Mouse (Mus musculus): Measurements from ENCODE around the gene Ddx56. TPM values are rescaled to one million over a fixed set of nuclear protein-coding genes. Genes with fewer than 3 reads are reported as not detected.
"Not testable (repeated sequence)": the region's sequence is repeated elsewhere in the genome, so short reads cannot be mapped to it uniquely, and the experiment has no call there.

Gene Ddx56
- polyA plus RNA-seq, 1 experiment from 2014 or later: 97.4 TPM

- peaks cover 22% of the 10 kb centered on the region for H3K36me3 ChIP-seq (replicated peaks)
- not testable (repeated sequence) for H3K4me2 ChIP-seq; H3K9me3 ChIP-seq; H3K27me3 ChIP-seq; H3K4me3 ChIP-seq (replicated peaks); H3K9ac ChIP-seq; H3K27ac ChIP-seq; H3K4me1 ChIP-seq; ATAC-seq (ENCODE audit: low FRiP score)
- WGBS: 93% methylated on average over 2 of the region's 2 CpGs
These were observed 13.0 kb downstream of the Ddx56 start for GRCm38 (mm10) chr11:6254602-6255001.

DNA sequence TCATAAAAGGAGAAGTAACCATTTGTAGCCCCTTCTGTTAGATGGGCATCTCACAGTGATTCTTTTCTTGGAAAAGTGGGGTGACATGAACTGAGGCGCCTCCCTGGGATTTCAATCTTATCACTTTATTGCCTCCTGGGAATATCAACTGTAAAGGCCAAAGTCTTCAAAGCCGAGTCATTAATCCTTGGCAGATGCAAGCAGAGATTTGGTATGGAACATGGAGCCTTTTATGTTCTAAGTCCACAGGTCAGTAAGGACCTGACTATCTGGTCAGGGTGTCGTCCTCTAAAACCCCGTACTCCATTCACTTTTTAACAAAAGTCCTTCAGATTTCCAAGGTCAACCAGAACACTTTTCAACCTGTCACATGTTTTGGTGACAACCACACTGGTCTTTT lies 14.7 kb downstream of the Ddx56 start:
- Histone ChIP-seq H3K4me2 (no peak overlapping the region), H3K4me3 (replicated peaks) (no peak overlapping the region), H3K27me3 (no peaks in the 10 kb centered on the region), H3K9me3 (no peaks in the 10 kb centered on the region), H3K27ac (no peak overlapping the region), H3K36me3 (replicated peaks) (peaks cover 4% of the 10 kb centered on the region), H3K9ac (no peak overlapping the region), H3K4me1 (no peaks in the 10 kb centered on the region)
- 89% methylated on average over 4 of the region's 4 CpGs for WGBS
- ATAC-seq (ENCODE audit: low FRiP score): no peak

GRCm38 (mm10) chr11:6252248-6252647 lies 15.3 kb downstream of the Ddx56 start:
- no peaks in the 10 kb centered on the region for H3K9me3 ChIP-seq
- no peak for ATAC-seq (ENCODE audit: low FRiP score)
- no peaks in the 10 kb centered on the region for H3K27me3 ChIP-seq
- H3K36me3 ChIP-seq (replicated peaks): no peaks in the 10 kb centered on the region
- H3K4me2 ChIP-seq: no peak overlapping the region
- 94% methylated on average over 5 of the region's 5 CpGs for WGBS
- H3K4me1 ChIP-seq: no peaks in the 10 kb centered on the region
- H3K27ac ChIP-seq: no peak overlapping the region
- no peak overlapping the region for H3K4me3 ChIP-seq (replicated peaks)
- H3K9ac ChIP-seq: no peak overlapping the region

- Histone ChIP-seq H3K27me3 (no peaks in the 10 kb centered on the region), H3K9ac (no peak overlapping the region), H3K36me3 (replicated peaks) (no peaks in the 10 kb centered on the region), H3K4me2 (no peak overlapping the region), H3K4me3 (replicated peaks) (no peak overlapping the region), H3K9me3 (no peaks in the 10 kb centered on the region), H3K27ac (no peak overlapping the region), H3K4me1 (no peaks in the 10 kb centered on the region)
- no peak for ATAC-seq (ENCODE audit: low FRiP score)
- 59% methylated on average over 19 of the region's 19 CpGs for WGBS
These were observed 22.9 kb downstream of the Ddx56 start for GRCm38 (mm10) chr11:6244707-6245106.

- H3K4me1 ChIP-seq: no peaks in the 10 kb centered on the region
- ATAC-seq (ENCODE audit: low FRiP score): no peak
- H3K27ac ChIP-seq: no peak overlapping the region
- peaks cover 21% of the 10 kb centered on the region; the same call in 1 of the 2 replicates for H3K9me3 ChIP-seq
- no peak overlapping the region for H3K4me2 ChIP-seq
- WGBS: 84% methylated on average over 4 of the region's 4 CpGs
- H3K27me3 ChIP-seq: no peaks in the 10 kb centered on the region
- no peak overlapping the region for H3K4me3 ChIP-seq (replicated peaks)
- H3K9ac ChIP-seq: no peak overlapping the region
- no peaks in the 10 kb centered on the region for H3K36me3 ChIP-seq (replicated peaks)
These were observed 34.5 kb downstream of the Ddx56 start for GRCm38 (mm10) chr11:6233025-6233424.

GRCm38 (mm10) chr11:6230012-6230411 lies 37.6 kb downstream of the Ddx56 start, which contains the start of gene Npc1l1:
Gene Npc1l1, minus strand, starts transcription at chr11:6230143.
- Histone ChIP-seq H3K36me3 (replicated peaks) (no peaks in the 10 kb centered on the region), H3K27ac (no peak within 1 kb of the TSS), H3K4me3 (replicated peaks) (no peak within 1 kb of the TSS), H3K4me2 (no peak within 1 kb of the TSS), H3K4me1 (no peaks in the 10 kb centered on the region), H3K27me3 (no peaks in the 10 kb centered on the region), H3K9ac (no peak within 1 kb of the TSS), H3K9me3 (0 out of 2 replicates have a peak, but pooled peaks cover 9% of the 10 kb centered on the region)
- 89% methylated on average over 7 of the region's 7 CpGs for WGBS
- no peak for ATAC-seq (ENCODE audit: low FRiP score)

DNA sequence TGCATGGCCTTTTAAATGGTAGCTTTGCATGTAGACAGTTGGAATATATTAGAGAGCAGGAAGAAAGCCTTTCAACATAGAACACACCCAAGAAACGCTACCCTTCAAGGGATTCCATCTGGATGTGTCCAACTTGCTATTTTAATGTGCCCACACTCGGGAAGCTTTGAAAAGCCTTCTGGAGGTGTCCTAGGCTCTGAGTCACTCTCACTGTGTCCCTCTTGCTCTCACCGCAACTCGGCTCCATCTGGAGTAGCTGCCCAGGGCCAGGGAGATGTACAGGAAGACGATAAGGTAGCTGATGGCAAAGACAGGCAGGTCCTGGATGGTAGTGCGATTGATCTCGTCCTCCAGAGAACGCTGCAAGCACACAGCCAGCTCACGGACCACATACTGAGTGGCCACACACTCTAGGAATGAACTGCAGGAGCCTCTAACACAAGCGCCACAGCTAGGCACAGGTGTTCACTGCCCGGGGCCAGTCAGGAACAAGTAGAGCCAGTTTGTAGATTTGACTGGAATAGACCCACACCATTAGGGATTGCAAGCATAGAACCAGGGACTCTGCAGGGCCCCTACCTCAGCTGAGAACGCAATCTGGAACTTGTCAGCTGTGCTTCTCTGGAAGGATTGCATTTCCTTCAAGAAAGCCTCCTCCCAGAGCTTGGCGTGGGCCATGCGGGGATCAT lies 42.9 kb downstream of the Ddx56 start:
- ATAC-seq (ENCODE audit: low FRiP score): no peak
- Histone ChIP-seq H3K4me1 (no peaks in the 10 kb centered on the region), H3K9me3 (no peaks in the 10 kb centered on the region), H3K9ac (no peak overlapping the region), H3K4me3 (replicated peaks) (no peak overlapping the region), H3K27ac (no peak overlapping the region), H3K27me3 (no peaks in the 10 kb centered on the region; the same call in 1 of the 2 replicates), H3K36me3 (replicated peaks) (no peaks in the 10 kb centered on the region), H3K4me2 (no peak overlapping the region)
- 83% methylated on average over 14 of the region's 14 CpGs for WGBS

DNA sequence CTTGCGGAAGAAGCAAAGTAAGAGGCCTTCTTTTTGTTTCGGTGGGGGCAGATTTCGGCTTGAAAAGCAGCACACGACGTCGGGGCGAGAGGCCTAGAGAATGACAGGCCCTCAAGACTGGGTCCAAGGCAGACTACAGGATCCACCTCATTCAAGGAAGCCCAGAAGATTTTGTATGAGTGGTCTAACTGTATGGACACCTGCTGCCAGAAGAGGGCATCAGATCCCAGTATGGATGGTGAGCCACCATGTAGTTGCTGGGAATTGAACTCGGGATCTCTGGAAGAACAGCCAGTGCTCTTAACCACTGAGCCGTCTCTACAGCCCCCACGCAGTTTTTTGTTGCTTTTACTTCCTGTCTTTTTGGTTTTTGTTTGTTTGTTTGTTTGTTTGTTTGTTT lies 45.4 kb downstream of the Ddx56 start:
- H3K4me2 ChIP-seq: no peak overlapping the region
- no peak for ATAC-seq (ENCODE audit: low FRiP score)
- no peak overlapping the region for H3K9ac ChIP-seq
- WGBS: 90% methylated on average over 10 of the region's 10 CpGs
- H3K27ac ChIP-seq: no peak overlapping the region
- no peaks in the 10 kb centered on the region; the same call in 1 of the 2 replicates for H3K27me3 ChIP-seq
- H3K4me1 ChIP-seq: no peaks in the 10 kb centered on the region
- no peak overlapping the region for H3K4me3 ChIP-seq (replicated peaks)
- H3K36me3 ChIP-seq (replicated peaks): no peaks in the 10 kb centered on the region
- H3K9me3 ChIP-seq: no peaks in the 10 kb centered on the region

DNA sequence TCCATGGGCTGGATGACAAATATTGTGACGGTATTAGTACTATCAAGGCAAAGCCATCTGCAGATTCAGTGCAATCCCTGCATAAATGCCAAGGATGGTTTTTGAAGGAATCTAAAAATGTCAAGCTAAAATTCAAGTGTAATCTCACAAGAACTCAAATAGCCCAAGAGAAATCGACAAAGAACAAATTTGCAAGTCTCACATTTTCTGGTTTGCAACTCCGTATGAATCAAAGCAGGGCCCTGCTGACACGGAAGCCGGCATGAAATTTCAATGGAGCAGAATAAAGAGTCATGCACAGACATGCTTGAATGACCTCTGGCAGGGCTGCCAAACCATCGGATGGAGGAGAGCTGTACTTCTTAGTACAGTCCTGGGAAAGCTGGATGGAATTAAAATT lies 47.6 kb downstream of the Ddx56 start:
- Histone ChIP-seq H3K9me3 (no peaks in the 10 kb centered on the region), H3K27me3 (peaks cover under 1% of the 10 kb centered on the region; the same call in 1 of the 2 replicates), H3K4me2 (no peak overlapping the region), H3K4me3 (replicated peaks) (no peak overlapping the region), H3K9ac (no peak overlapping the region), H3K4me1 (no peaks in the 10 kb centered on the region), H3K36me3 (replicated peaks) (no peaks in the 10 kb centered on the region), H3K27ac (no peak overlapping the region)
- 90% methylated on average over 6 of the region's 6 CpGs for WGBS
- ATAC-seq (ENCODE audit: low FRiP score): no peak

GRCm38 (mm10) chr11:6218189-6218896 lies 49.2 kb downstream of the Ddx56 start:
- no peak overlapping the region for H3K4me3 ChIP-seq (replicated peaks)
- WGBS: 86% methylated on average over 11 of the region's 11 CpGs
- no peaks in the 10 kb centered on the region for H3K9me3 ChIP-seq
- no peak overlapping the region for H3K9ac ChIP-seq
- H3K4me2 ChIP-seq: no peak overlapping the region
- H3K4me1 ChIP-seq: no peaks in the 10 kb centered on the region
- 0 out of 2 replicates have a peak, but pooled peaks cover 2% of the 10 kb centered on the region for H3K27me3 ChIP-seq
- ATAC-seq (ENCODE audit: low FRiP score): no peak
- no peak overlapping the region for H3K27ac ChIP-seq
- no peaks in the 10 kb centered on the region for H3K36me3 ChIP-seq (replicated peaks)

- ATAC-seq (ENCODE audit: low FRiP score): no peak
- H3K27me3 ChIP-seq: 0 out of 2 replicates have a peak, but pooled peaks cover 2% of the 10 kb centered on the region
- H3K4me1 ChIP-seq: no peaks in the 10 kb centered on the region
- no peak overlapping the region for H3K9ac ChIP-seq
- no peaks in the 10 kb centered on the region for H3K9me3 ChIP-seq
- H3K27ac ChIP-seq: no peak overlapping the region
- WGBS: 45% methylated on average over 3 of the region's 3 CpGs
- H3K4me2 ChIP-seq: no peak overlapping the region
- H3K36me3 ChIP-seq (replicated peaks): no peaks in the 10 kb centered on the region
- no peak overlapping the region for H3K4me3 ChIP-seq (replicated peaks)
These were observed 50.7 kb downstream of the Ddx56 start for GRCm38 (mm10) chr11:6216834-6217233.

Measured in forebrain, embryonic 12.5 days (tissue).